ENCODE assay signal across 9 mouse cellular contexts in genomic region chr2:92427882-92428281, GRCm38 (mm10). TPM values are rescaled to one million over a fixed set of nuclear protein-coding genes. Genes with fewer than 3 reads are reported as not detected.
DNase-seq lines count a peak whose midpoint lies in the region; TF ChIP-seq lines count a peak whose summit lies in the region.
"Had no signal": no experiment of that assay in that cellular context is flagged by ENCODE, and none has a peak within 500 bp of the region (broad histone marks: within the 10 kb centered on the region; RNA-seq: fewer than 3 reads in every experiment).

No protein-coding gene starts in this region.

- H3K36me3 ChIP-seq in testis, adult 2 months (ENCODE audit: control insufficient read depth, insufficient read depth, low read length) = no peaks in the 10 kb centered on the region; the same call in none of the 2 replicates

- no peak for TF ChIP-seq POLR2A in testis, adult 2 months (IDR thresholded peaks at IDR 0.05; ENCODE audit: control insufficient read depth, low read depth, low read length)

- H3K4me3 ChIP-seq in testis, adult 2 months (ENCODE audit: control insufficient read depth, low read depth, low read length) = no peak overlapping the region

- H3K27me3 ChIP-seq in testis, adult 2 months (ENCODE audit: control insufficient read depth, insufficient read depth, low read length) = no peaks in the 10 kb centered on the region

- TF ChIP-seq CTCF in testis, adult 2 months (IDR thresholded peaks at IDR 0.05; ENCODE audit: control insufficient read depth, insufficient read depth, insufficient replicate concordance, low read depth, low read length) = no peak

- H3K4me1 ChIP-seq in testis, adult 2 months (ENCODE audit: control insufficient read depth, insufficient read depth, low read length) = peaks cover 21% of the 10 kb centered on the region

- DNase-seq in MN1 (ENCODE audit: low spot score) = peak; percentile 74
- peak; percentile 85 to 87 for DNase-seq in adrenal gland, postnatal 36 days
- peak; percentile 67 to 77 for DNase-seq in frontal cortex, postnatal 10 days (ENCODE audit: low spot score in 2 of 2)
- peak; percentile 85 for DNase-seq in heart, postnatal 4 days
- DNase-seq in layer of hippocampus, postnatal 14 days (ENCODE audit: low spot score in 2 of 2) = peak; percentile 63 to 82
- peak; percentile 82 for DNase-seq in lung, postnatal 14 days
- no peak for DNase-seq in thymus, adult 18-20 months

- 0 out of 2 replicates have a peak overlapping the region, but pooled peaks have one; percentile 27 for H3K27ac ChIP-seq in testis, adult 2 months (ENCODE audit: control insufficient read depth, insufficient read depth, low read depth, low read length)
- H3K27ac ChIP-seq: macrophage had no signal

RNA-seq across cellular contexts. Expression of gene Cry2, which starts 6.0 kb away (rescaled TPM):
- total RNA-seq in adrenal gland, postnatal 36 days (2021) = 10 to 100 TPM; 38.4 to 47.8 TPM
- 10 to 100 TPM; 28.5 TPM for total RNA-seq in heart, postnatal 4 days (2021)
- 100 to 1,000 TPM in 1 of 2 experiments, 10 to 100 TPM in 1; 89.0 to 110 TPM for total RNA-seq in layer of hippocampus, postnatal 14 days (2021)
- polyA plus RNA-seq in testis, adult 2 months (2012; rRNA removed) = 20.4 and 22.0 TPM in 2 replicates

RNA-seq across cellular contexts. Expression of gene Mapk8ip1, which starts 26.8 kb away (rescaled TPM):
- 10 to 100 TPM; 30.9 to 35.1 TPM for total RNA-seq in adrenal gland, postnatal 36 days (2021)
- 1 to 10 TPM; 7.9 to 8.1 TPM for total RNA-seq in heart, postnatal 4 days (2021)
- total RNA-seq in layer of hippocampus, postnatal 14 days (2021) = 100 to 1,000 TPM; 386 to 394 TPM
- polyA plus RNA-seq in testis, adult 2 months (2012; rRNA removed) = 23.2 and 28.4 TPM in 2 replicates

RNA-seq across cellular contexts. Expression of gene Slc35c1, which starts 32.5 kb away (rescaled TPM):
- total RNA-seq in adrenal gland, postnatal 36 days (2021) = 10 to 100 TPM; 14.8 to 24.3 TPM
- total RNA-seq in heart, postnatal 4 days (2021) = 1 to 10 TPM; 5.8 to 7.5 TPM
- total RNA-seq in layer of hippocampus, postnatal 14 days (2021) = 10 to 100 TPM; 16.7 to 18.8 TPM
- 6.9 and 7.8 TPM in 2 replicates for polyA plus RNA-seq in testis, adult 2 months (2012; rRNA removed)

RNA-seq across cellular contexts. Expression of gene 1700029I15Rik, which starts 45.5 kb away (rescaled TPM):
- total RNA-seq in adrenal gland, postnatal 36 days (2021) = 10 to 100 TPM in 1 of 2 experiments, 1 to 10 TPM in 1; 6.2 to 10.0 TPM
- 1 to 10 TPM; 1.2 to 1.7 TPM for total RNA-seq in heart, postnatal 4 days (2021)
- total RNA-seq in layer of hippocampus, postnatal 14 days (2021) = 1 to 10 TPM; 4.5 to 5.4 TPM
- 565 and 772 TPM in 2 replicates for polyA plus RNA-seq in testis, adult 2 months (2012; rRNA removed)

RNA-seq across cellular contexts. Expression of gene Large2, which starts 53.2 kb away (rescaled TPM):
- total RNA-seq in adrenal gland, postnatal 36 days (2021) = 1 to 10 TPM in 1 of 2 experiments, under 1 TPM in 1; 0.79 to 2.4 TPM
- total RNA-seq in heart, postnatal 4 days (2021) = under 1 TPM; 0.29 to 0.70 TPM
- total RNA-seq in layer of hippocampus, postnatal 14 days (2021) = 1 to 10 TPM in 1 of 2 experiments, not detected in 1; 1.7 TPM
- 11.2 and 11.8 TPM in 2 replicates for polyA plus RNA-seq in testis, adult 2 months (2012; rRNA removed)
- polyA plus RNA-seq: macrophage had no signal

Comparison
In these comparisons a context has a peak if more than half of its experiments do, and no peak if none do; other contexts are left out.
1. DNase-seq: peak in MN1 (single experiment), adrenal gland, postnatal 36 days (2 of 2), frontal cortex, postnatal 10 days (2 of 2), heart, postnatal 4 days (single experiment), layer of hippocampus, postnatal 14 days (2 of 2) and lung, postnatal 14 days (single experiment); none in thymus, adult 18-20 months (0 of 2).
2. RNA of gene Mapk8ip1, which starts 26.8 kb away (total RNA-seq): 386 to 394 TPM in layer of hippocampus, postnatal 14 days; 30.9 to 35.1 TPM in adrenal gland, postnatal 36 days and 7.9 to 8.1 TPM in heart, postnatal 4 days; every median in the first group is over 10 times any median in the second.